Mouse (Mus musculus) heart, postnatal 0 days (tissue): ENCODE measurements at regions not wholly inside any gene's neighbourhood (a gene's known extent, or its start where the extent isn't known, plus 50 kb on each side); places are given as distances from the start of the nearest gene placed in this dataset.

Experiments used
- ATAC-seq: fragments of 200-750 bp; cut with Nextera tagmentation; 2 replicates; pipeline ENCODE4 v1.8.0; 2017; ENCODE audit warnings: low read depth, moderate number of reproducible peaks, moderate library complexity; ENCODE audit not compliant: insufficient read depth
- DNase-seq: peaks from one replicate; pipeline ENCODE4 v3.0.0-alpha.2; 2016; ENCODE audit warnings: low spot score
- H3K27ac ChIP-seq: fragments of 300-500 bp; sonication (generic); 2 replicates; pipeline ENCODE4 v1.5.1; 2014; ENCODE audit warnings: low read depth, mild to moderate bottlenecking
- H3K27me3 ChIP-seq: fragments of 300-500 bp; sonication (generic); 2 replicates; pipeline ENCODE4 v1.6.1; 2014; ENCODE audit warnings: low read length, mixed read lengths; ENCODE audit not compliant: control insufficient read depth, insufficient read depth
- H3K36me3 ChIP-seq: fragments of 300-500 bp; sonication (generic); replicated peaks from 2 replicates; pipeline ENCODE4 v1.6.1; 2014; ENCODE audit warnings: low read length, mixed read lengths; ENCODE audit not compliant: control insufficient read depth, insufficient read depth
- H3K4me1 ChIP-seq: fragments of 300-500 bp; sonication (generic); 2 replicates; pipeline ENCODE4 v1.6.1; 2014; ENCODE audit warnings: antibody characterized with exemption; ENCODE audit not compliant: control insufficient read depth, insufficient read depth
- H3K4me2 ChIP-seq: fragments of 300-500 bp; sonication (generic); 2 replicates; pipeline ENCODE4 v1.6.1; 2014; ENCODE audit warnings: low read depth, mild to moderate bottlenecking, low read length, moderate library complexity
- H3K4me3 ChIP-seq: fragments of 300-500 bp; sonication (generic); 2 replicates; pipeline ENCODE4 v1.5.1; 2014; ENCODE audit warnings: low read depth, low read length
- H3K9ac ChIP-seq: fragments of 300-500 bp; sonication (generic); replicated peaks from 2 replicates; pipeline ENCODE4 v1.6.1; 2014; ENCODE audit warnings: low read depth, low read length, mixed read lengths
- H3K9me3 ChIP-seq: fragments of 300-500 bp; sonication (generic); replicated peaks from 2 replicates; pipeline ENCODE4 v1.6.1; 2016; ENCODE audit warnings: low read length; ENCODE audit not compliant: control insufficient read depth
- CTCF ChIP-seq: IDR thresholded peaks from 2 replicates; pipeline ENCODE4 v1.5.1; 2016; ENCODE audit warnings: antibody characterized with exemption, control low read depth, low read depth
- EP300 ChIP-seq: IDR thresholded peaks from 2 replicates; pipeline ENCODE4 v1.6.1; 2016; ENCODE audit warnings: antibody characterized with exemption, low read depth
- WGBS: fragments of 180-500 bp; shearing (Covaris S2); extraction: QIAGEN DNeasy Blood & Tissue Kit; methylation state at CpG from one replicate; pipeline ENCODE4 v1.1.7; 2014; 5-methylcytosine and 5-hydroxymethylcytosine counted together

DNA sequence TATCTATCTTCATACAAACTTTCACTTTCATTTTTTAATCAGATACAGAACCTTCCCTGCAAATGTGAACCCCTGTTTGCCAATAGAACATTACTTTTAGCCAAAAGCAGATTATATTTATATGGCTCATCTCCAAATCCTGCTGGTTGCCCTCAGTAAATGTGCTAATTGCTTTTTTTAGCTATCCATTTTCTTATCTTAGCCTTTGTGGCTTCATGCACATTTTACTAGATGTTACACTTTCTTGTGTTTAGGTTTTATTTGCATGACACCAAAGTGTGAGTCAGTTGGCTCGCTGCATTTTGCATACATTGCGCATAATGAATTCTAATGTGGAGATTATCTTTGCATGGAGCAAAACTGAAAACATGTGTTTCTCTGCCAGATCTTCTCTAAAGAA, 211.3 kb upstream of the Ube2e3 start:
- Histone ChIP-seq H3K9ac (no peak overlapping the region), H3K4me2 (no peak overlapping the region), H3K4me1 (0 out of 2 replicates have a peak, but pooled peaks cover 7% of the 10 kb centered on the region), H3K9me3 (no peaks in the 10 kb centered on the region), H3K36me3 (no peaks in the 10 kb centered on the region), H3K4me3 (no peak overlapping the region), H3K27ac (no peak overlapping the region), H3K27me3 (no peaks in the 10 kb centered on the region)
- DNase-seq (no peak), ATAC-seq (no peak)
- TF ChIP-seq CTCF, result no peak
- TF ChIP-seq EP300, result no peak
- WGBS, result 87% methylated on average over 2 of the region's 2 CpGs

DNA sequence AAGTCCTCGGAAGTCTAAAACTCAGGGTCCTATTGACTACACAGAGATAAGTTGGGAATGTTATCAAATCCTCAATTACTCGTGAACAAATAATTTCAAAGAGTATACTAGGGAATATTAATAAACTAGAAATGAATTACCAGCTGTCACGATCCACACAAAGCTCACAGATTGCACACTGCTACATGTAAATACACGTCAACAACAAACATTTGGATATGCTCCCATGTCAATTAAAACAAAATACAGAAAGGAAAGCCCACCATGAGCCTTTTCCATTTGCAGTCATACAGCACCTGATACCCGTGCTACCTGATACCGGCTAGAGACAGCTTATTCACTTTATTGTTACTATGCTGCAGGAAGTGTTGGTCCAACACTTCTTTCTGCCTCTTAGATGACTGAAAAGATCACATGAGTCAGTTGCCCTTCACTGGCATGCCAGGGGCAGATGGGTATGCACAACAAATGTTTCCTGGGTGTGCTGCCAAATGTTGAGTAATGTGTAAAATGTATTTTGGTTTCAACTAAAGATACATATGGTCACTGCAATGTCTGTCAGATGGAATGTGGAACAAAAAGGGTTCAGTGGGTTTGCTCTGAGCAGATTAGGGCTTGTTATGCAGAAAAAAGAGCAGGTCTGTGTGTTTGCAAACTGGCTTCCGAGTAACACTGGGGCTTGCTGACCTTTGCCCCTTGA, 212.6 kb upstream of the Ube2e3 start:
- H3K27me3 ChIP-seq, result no peaks in the 10 kb centered on the region

DNA sequence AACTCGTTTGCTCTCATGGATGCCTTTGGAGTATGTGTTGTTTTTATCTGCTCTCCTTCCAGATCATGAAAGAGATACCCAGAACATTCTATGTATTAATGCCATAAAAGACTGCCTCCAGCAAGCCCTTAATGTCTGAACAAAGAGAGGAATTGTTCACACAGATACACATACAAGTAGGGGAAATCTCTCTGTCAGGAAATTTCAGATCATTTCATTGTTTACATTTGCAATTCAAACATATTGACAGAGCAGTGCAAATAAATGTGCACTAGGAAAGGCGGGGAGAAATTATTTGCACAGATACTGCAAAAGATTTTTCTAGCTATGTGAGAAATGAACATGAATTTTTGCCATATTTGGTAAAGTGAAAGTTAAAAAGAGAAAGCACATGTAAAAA, 216.4 kb upstream of the Ube2e3 start:
- H3K9me3 ChIP-seq, result no peaks in the 10 kb centered on the region
- no peak for ATAC-seq
- TF ChIP-seq EP300 (no peak), CTCF (no peak)
- H3K27me3 ChIP-seq, result no peaks in the 10 kb centered on the region
- H3K4me1 ChIP-seq, result 0 out of 2 replicates have a peak, but pooled peaks cover 7% of the 10 kb centered on the region
- H3K4me3 ChIP-seq, result no peak overlapping the region
- H3K36me3 ChIP-seq, result no peaks in the 10 kb centered on the region
- no peak overlapping the region for H3K27ac ChIP-seq
- DNase-seq, result no peak
- WGBS, result 52% methylated on average over 2 of the region's 2 CpGs
- H3K9ac ChIP-seq, result no peak overlapping the region
- no peak overlapping the region for H3K4me2 ChIP-seq

More for the DNA sequence above, 212.6 kb upstream of the Ube2e3 start:
- 0 out of 2 replicates have a peak, but pooled peaks cover 7% of the 10 kb centered on the region for H3K4me1 ChIP-seq
- no peak overlapping the region for H3K9ac ChIP-seq
- TF ChIP-seq CTCF, result no peak
- no peak for TF ChIP-seq EP300
- H3K4me2 ChIP-seq, result no peak overlapping the region
- WGBS, result 72% methylated on average over 7 of the region's 7 CpGs
- H3K36me3 ChIP-seq, result no peaks in the 10 kb centered on the region
- H3K4me3 ChIP-seq, result no peak overlapping the region
- H3K9me3 ChIP-seq, result no peaks in the 10 kb centered on the region
- ATAC-seq, result no peak
- no peak for DNase-seq
- no peak overlapping the region for H3K27ac ChIP-seq

DNA sequence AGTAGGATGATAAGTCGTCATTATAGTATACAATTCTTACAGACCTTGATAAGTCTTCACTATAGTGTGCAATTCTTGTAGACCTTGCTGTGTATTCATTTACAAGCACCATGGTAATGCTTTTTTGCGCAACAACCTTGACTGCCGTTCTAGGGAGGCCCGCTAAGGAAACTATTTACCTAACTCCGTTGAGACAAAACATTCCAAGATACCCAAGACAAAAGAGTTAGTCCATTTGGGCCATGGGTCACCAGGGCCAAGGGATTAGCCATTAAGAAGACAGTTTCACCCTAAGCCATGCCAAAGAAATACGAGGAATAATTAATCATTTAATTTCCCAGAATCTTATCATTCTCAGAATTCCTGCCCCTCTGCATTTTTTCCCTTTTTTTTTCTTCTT, 227.6 kb upstream of the Ube2e3 start:
- no peaks in the 10 kb centered on the region for H3K4me1 ChIP-seq
- no peak for TF ChIP-seq EP300
- TF ChIP-seq CTCF, result no peak
- ATAC-seq, result no peak
- no peak for DNase-seq
- H3K4me3 ChIP-seq, result no peak overlapping the region
- no peak overlapping the region for H3K9ac ChIP-seq
- no peaks in the 10 kb centered on the region for H3K9me3 ChIP-seq
- no peaks in the 10 kb centered on the region for H3K36me3 ChIP-seq
- no peak overlapping the region for H3K4me2 ChIP-seq
- no peak overlapping the region for H3K27ac ChIP-seq
- 85% methylated on average over 6 of the region's 6 CpGs for WGBS
- H3K27me3 ChIP-seq, result no peaks in the 10 kb centered on the region

DNA sequence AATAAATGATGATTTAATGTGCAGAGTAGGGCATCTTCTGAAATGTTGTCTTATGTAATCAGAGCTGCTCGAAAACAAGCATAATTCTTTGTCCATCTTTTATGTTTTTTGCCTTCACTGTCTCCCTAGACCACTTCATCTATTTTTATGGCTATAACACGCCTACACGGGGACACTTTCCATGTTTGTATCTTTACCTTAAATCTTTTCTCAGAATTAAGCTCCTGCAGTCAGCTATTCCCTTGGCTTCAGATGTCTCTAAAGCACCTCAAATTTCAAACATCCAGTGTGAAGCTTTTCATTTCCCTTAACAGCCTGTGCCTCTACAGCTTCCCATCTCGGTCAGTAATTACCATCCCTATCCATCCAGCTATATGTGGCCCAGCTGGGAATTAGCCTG, 242.7 kb upstream of the Ube2e3 start:
- Histone ChIP-seq H3K4me3 (no peak overlapping the region), H3K4me2 (no peak overlapping the region), H3K27ac (no peak overlapping the region), H3K36me3 (no peaks in the 10 kb centered on the region), H3K9me3 (no peaks in the 10 kb centered on the region), H3K27me3 (no peaks in the 10 kb centered on the region), H3K9ac (no peak overlapping the region), H3K4me1 (no peaks in the 10 kb centered on the region)
- ATAC-seq, result no peak
- TF ChIP-seq CTCF, result no peak
- no peak for TF ChIP-seq EP300
- 74% methylated on average over 4 of the region's 4 CpGs for WGBS
- no peak for DNase-seq

DNA sequence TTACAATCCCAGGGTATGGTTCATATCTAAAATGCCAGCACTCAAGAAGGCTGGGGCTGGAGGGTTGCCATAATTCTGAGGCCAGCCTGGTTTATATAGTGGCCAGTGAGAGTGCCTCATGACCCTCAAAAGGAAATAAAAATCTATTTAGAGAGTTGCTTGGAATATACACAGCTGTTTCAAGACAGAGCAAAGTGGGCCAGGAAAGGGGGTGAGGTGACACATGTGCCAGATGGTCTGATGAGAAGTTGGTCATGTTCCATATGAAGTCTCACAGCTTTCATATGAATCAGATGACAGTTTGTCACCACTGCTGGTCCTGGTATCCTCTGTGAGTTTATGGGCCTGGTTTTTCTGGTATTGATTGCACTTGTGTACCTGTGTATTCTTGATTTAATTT, 261.5 kb upstream of the Ube2e3 start:
- Histone ChIP-seq H3K27ac (no peak overlapping the region), H3K4me3 (no peak overlapping the region), H3K9me3 (no peaks in the 10 kb centered on the region), H3K4me2 (no peak overlapping the region), H3K9ac (no peak overlapping the region), H3K36me3 (no peaks in the 10 kb centered on the region), H3K4me1 (peaks cover 3% of the 10 kb centered on the region; the same call in 1 of the 2 replicates), H3K27me3 (no peaks in the 10 kb centered on the region)
- DNase-seq, result no peak
- TF ChIP-seq CTCF (no peak), EP300 (no peak)
- ATAC-seq, result no peak
